Mouse (Mus musculus): ENCODE data around the gene Olfr1411.

DNA sequence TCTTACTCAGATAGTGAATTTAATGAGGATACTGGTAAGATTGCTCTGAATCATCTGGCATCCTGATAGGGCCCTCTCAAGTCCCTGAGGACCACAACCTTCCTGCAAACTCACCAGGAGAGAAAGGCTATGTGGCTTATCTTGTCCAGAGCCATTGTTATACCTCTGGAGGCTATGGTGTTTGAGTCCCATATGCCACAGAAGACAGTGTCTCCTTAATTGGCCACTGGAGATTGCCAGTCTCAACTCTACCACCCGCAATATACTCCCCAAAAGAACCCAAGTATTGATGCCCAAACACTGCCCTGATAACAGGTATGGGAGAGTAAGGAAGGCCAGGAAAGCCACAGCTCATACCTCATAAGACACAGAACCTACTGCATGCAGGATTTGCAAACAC, 11.3 kb downstream of the Olfr1411 start, which contains the start of gene Olfr1410:
- TF ChIP-seq CTCF (IDR thresholded peaks at IDR 0.05; ENCODE audit: low read depth) (no peak), EP300 (IDR thresholded peaks at IDR 0.05; ENCODE audit: low read depth) (no peak)

Measured in heart, postnatal 0 days (tissue).